Mouse (Mus musculus) spleen, adult 12 weeks (tissue): Measurements from ENCODE around the gene Tarbp2.

Experiments
- DNase-seq: peaks from one replicate; pipeline ENCODE4 v3.0.0; 2022; ENCODE audit warnings: low spot score

The Tarbp2 gene

GRCm38 (mm10) chr15:102505770-102506463, 12.1 kb upstream of the Tarbp2 start:
- DNase-seq, result no peak

DNA sequence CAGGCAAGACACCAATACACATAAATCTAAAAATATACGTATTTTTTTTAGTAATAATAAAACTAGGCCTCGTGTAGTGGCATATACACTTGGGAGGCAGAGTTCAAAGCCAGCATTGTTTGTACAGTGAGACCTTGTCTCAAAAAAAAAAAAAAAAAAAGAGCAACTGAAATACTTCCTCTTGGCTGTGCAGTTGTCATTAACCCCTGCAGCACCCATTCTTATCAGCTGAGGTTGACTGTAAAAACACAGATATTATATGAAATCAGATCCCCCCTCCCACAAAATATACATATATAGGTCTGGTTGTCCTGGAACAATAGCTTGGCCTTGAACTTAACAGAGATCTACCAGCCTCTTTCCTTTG, 11.5 kb upstream of the Tarbp2 start:
- no peak for DNase-seq

DNA sequence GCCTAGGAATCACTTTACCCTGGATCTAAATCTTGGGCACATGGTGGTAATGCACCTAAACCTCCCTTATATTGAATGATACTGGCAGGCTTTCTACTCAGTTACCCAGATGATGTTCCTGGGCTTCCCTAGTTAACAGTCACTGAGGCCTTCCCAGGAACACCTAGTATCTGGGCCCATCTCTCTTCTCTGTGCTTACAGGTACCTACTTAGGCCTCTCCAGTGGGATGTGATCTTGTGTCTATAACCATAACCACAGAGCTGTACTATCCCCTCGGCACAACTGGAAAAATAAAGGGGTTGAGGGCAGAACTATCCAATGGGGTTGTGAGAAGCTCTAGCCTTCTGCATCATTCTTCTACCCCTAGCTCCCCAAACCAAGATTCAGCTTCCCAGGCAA, 11.1 kb upstream of the Tarbp2 start:
- DNase-seq, result no peak

DNA sequence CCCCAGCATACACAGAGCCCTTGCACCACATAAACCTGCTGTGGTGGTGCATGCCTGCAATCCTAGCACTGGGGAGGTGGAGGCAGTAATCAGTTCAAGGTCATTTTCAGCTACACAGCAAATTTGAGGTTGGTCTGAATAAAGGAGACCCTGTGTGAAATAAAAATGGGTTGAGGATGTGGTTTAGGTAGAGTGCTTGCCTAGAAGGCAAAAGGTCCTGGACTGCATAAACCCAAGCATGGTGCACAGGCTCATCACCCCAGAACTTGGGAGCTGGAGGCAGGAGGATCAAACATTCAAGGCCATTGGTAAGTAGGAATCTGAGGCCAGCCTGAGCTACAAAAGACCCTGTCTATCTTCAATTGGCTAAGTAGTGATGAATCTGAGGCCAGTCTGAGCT, 10.4 kb upstream of the Tarbp2 start:
- DNase-seq, result no peak

- DNase-seq, result no peak
These were observed 9.7 kb upstream of the Tarbp2 start for GRCm38 (mm10) chr15:102508336-102508735.

GRCm38 (mm10) chr15:102510110-102510509, 7.9 kb upstream of the Tarbp2 start:
- no peak for DNase-seq

DNA sequence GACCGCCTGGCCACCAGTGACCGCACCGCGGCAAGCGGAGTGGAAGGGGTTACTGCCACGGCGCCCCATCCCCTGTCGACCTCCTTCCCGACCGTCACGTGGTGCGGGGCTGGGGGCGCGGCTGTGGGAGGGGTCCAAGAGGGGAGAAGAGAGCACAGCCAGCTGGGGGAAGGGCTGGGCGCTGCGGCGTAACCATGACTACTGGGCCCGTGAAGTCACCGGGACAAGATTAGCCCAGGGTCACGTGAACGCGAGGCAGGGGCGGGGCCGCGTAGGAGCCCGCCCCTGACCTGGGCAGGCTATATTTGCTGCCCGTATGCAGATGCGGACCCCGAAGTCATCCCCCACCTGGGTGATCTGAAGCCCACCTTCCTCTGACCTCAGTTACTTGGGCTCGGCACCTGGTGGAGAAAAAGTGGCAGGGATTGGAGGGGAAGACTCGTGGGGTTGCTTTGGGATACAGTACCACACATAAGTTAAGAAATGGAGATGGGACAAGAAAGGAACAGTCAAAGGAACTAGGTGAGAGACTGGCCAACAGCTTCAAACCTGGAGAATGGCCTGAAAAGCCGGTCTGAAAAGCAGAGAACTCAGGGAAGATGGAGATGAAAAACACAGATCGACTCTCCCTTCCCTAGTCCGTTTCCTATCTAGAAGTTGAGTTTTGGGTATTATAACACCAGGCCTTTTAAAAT, 7.3 kb upstream of the Tarbp2 start:
- DNase-seq, result peak; percentile 58

- DNase-seq, result no peak
These were observed 6.6 kb upstream of the Tarbp2 start for GRCm38 (mm10) chr15:102511285-102511833.

- DNase-seq, result no peak
These were observed 6.0 kb upstream of the Tarbp2 start for GRCm38 (mm10) chr15:102512010-102512409.

DNA sequence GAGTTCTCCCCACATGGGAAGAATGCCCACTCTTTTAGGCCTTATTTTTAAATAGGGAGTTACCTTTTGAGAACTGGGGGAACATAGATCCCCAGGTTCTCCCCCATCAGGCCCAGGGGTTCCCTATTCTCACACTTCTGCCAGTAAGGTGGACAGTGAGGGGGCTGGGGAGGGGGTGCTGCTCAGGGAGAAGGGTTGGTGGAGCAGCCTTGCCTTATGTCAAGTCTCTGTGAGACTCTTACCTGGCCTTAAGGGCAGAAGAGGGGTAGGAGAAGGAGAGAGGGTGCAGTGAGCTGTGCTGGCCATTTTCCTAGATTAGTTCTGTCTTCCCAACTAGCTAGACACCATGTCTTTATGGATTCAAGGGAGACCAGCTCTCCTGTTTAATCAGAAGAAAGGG, 5.5 kb upstream of the Tarbp2 start:
- no peak for DNase-seq

DNA sequence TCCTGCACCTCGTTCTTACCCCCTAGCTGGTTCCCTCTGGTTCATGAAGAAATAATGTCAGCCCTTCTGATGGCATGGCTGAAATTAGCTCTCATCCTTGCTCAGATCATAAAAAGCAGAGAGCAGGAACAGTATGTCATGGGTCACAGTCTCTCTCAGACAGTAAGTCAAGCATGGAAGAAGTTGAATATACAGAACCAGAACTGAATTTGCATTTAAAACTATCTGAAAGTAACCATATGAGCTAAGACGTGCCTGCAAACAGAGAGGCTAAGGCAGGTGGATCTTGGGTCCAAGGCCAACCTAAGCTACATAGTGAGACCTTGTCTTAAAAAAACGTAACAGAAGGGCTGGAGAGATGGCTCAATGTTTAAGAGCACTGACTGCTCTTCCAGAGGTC, 5.0 kb upstream of the Tarbp2 start:
- DNase-seq, result no peak

- DNase-seq, result no peak
These were observed 2.7 kb upstream of the Tarbp2 start for GRCm38 (mm10) chr15:102515261-102515660.

GRCm38 (mm10) chr15:102515791-102516190, 2.2 kb upstream of the Tarbp2 start:
- DNase-seq, result no peak

GRCm38 (mm10) chr15:102516293-102516692, 1.7 kb upstream of the Tarbp2 start:
- no peak for DNase-seq

- peak; percentile 35 for DNase-seq
These were observed 1.1 kb upstream of the Tarbp2 start, which contains the start of gene Map3k12 for GRCm38 (mm10) chr15:102516728-102517404. Gene Map3k12, minus strand, starts transcription at chr15:102517064.

DNA sequence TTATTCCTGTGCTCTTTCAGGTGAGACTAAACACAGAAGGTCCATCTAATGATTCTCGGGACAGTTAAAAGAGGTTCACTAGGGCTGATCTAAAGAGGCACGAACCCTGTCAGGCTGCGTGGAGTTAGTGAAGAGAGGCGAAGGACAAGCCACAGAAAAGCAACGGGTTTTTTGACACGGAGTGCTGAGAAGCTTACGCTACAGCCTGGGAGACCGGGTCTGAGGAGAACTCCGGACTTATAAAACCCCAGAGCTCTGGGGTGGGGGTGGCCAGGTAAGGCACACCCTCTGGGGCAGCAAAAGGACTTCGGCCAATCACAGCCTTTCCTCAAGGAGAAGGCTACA, 389 bp upstream of the Tarbp2 start:
- no peak for DNase-seq

DNA sequence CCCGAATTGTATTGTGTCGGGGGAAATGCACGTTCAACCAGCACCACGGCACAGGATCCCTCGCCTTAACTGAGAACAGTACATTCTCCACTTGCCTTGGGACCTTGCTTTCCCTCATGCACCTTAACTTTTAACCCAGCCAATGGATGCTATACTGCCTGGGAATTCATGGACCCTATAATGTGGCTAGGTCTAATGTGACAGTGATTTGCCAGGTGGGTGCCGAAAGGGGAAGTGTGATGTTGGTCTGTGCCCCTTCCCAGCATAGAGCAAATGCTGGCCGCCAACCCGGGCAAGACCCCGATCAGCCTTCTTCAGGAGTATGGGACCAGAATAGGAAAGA, 838 bp downstream of the Tarbp2 start:
- no peak for DNase-seq

DNA sequence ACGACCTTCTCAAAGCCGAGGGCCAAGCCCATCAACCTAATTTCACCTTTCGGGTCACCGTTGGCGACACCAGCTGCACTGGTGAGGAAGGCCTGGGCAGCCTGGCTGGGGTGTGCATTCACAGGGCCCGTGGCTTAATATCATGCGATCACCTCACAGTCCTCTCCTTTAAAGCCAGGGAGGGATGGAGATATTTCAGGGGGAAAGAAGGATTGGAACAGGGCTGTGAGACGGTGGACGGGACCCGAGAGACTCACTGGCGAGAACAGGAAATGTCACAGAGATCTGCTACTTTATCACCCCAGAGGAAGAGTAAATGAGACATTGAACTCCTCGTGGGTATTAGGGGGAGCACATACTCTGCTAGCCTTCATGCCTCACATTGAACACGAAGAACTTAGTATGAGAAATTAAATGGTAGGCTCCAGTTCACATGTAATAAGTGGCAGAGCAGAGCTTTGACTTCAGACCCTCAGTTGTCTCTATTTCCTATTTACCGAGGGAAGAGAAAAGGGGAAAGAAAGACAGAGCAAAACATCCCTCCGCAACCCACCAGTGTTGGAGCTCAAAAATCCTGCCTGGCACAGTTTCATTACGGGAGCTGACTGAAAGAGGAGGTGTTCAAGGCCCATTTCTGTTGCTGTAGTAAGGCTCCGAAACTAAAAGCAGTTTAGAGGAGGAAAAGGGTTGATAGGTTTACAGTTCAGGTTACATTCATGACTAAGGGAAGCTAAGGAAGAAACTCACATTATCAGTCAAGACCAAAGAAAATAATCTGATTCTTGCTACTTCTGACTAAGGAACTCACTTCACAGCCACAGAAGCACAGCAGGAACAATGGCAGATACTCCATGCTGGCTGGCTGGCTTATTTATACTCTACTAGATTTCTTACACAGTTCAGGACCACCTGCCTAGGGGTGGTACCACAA, 1.5 kb downstream of the Tarbp2 start:
- DNase-seq, result no peak

DNA sequence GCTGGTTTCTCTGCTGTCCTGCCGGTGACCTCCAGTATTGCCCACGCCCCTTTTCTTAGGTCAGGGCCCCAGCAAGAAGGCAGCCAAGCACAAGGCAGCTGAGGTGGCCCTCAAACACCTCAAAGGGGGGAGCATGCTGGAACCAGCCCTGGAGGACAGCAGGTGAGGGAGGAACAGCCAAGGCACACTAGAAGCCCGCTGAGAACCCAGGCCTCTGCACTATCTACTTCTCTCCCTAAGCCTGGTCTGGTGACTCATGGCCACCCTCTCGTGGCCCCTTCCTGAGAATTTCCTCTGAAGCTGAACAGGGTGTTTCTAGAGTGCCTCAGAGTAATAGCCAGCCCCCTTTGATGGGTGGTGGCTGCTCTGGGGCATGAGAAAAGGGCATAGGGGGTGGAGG, 2.4 kb downstream of the Tarbp2 start:
- no peak for DNase-seq

- no peak for DNase-seq
These were observed 3.5 kb downstream of the Tarbp2 start for GRCm38 (mm10) chr15:102521480-102521879.

DNA sequence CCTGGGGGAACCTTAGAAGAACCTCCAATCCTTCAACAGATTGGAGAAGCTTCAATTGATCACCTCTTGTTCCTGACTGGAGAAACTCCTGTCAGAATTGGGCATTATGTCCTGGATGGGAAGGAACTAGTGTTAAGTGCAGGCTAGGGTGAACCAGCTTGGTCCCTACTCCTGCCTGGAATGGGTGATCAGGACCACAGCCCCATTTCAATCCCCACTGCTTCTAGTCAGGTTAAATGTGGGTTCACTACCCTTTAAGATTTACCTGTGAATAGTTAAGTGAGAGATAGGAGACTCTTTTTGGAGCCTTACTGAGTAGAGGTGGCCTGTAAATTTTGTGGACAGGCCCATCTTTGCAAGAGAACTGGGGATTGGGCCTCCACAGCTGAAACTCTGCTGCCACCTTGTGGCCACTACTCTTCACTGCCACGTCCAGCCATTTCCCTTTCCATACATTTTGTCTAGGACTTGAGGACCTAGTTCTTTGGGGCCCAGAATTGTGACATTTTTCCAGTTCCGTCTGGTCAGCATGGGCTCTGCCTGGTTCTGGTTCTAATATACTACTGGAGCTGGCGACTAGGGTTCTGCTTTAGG, 7.0 kb downstream of the Tarbp2 start, which contains the start of gene Npff:
Gene Npff, minus strand, starts transcription at position 51 of the 594 bp plus-strand sequence.
- DNase-seq, result peak; percentile 64
